Mouse (Mus musculus) lung, postnatal 36 days (tissue): ENCODE results near the gene Spout1.
A peak's percentile ranks its signal among the peaks of the same experiment; 100 is the strongest.
"Not testable (repeated sequence)": the region's sequence is repeated elsewhere in the genome, so short reads cannot be mapped to it uniquely, and the experiment has no call there.

Experiments
- DNase-seq: peaks from one replicate; pipeline ENCODE4 v3.0.0; 2022; ENCODE audit warnings: mixed read lengths

The Spout1 gene

DNA sequence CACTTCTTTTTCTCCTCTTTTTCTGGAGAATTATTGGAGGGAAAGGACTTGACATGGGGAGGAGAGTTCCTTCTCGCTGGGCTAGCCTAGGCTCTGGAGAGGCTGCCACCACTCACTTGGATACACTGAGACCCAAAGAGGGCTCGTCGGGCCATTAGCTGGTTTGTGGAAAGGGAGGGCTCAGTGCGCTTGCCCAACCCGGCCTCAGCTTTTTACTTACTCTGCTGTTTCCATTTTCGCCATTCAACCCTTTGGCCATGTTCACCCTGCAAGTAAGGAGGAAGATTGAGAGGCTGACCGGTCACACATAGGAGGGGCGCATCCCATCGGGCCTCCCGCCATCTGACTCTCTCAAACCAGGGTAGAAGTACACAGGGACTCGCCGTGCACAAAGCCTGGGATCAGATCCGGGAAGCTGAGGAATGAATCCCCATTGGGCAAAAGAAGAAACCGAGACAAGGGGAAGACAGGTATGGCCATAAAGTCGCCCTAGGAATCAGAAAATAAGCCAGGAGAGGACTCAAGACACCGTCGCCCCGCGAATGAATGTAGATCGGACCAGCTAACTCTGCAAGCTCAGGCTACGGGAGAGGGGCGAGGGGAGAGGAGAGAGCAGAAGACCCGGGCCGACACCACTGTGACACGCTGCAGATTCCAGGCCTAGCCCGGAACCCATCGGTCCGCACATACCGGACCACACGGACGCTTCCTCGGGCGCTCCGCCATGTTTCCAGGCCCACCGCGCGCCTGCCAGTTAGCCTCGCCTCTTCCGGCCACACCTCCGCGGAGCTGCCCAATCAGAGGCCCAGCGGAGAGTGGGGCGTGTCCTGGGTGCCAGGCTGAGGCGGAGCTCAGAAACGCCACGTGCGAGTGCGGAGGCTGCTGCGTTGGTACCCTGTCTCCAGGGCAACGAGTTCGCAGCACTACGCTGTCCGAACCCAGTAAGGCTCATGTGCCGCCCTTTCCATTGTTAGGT is at the start of gene Spout1:
Gene Spout1, minus strand, starts transcription at position 760 of the 976 bp plus-strand sequence.
- DNase-seq = peak; percentile 98

- no peak for DNase-seq
Measured at GRCm38 (mm10) chr2:30216293-30216692, 38.0 kb upstream of the Spout1 start.

DNA sequence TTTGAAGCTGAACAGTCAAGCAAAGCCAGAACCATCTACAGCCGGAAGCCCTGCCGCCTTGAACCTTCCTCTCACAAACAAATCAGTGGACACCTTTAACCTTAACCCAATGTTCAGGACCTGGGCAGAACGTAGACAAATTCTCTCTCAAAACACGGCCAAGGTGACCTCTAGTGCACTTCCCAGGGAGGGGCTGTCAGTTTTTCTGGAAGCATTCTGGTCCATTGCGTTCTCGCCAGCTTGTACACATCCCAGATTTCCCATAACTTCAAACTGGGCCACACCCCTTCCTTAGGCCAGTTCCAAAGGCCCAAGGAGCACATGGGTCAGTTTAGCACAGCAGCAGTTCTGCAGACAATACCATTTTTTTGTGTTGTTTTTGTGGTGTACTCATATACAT is 37.2 kb upstream of the Spout1 start:
- peak; percentile 69 for DNase-seq

DNA sequence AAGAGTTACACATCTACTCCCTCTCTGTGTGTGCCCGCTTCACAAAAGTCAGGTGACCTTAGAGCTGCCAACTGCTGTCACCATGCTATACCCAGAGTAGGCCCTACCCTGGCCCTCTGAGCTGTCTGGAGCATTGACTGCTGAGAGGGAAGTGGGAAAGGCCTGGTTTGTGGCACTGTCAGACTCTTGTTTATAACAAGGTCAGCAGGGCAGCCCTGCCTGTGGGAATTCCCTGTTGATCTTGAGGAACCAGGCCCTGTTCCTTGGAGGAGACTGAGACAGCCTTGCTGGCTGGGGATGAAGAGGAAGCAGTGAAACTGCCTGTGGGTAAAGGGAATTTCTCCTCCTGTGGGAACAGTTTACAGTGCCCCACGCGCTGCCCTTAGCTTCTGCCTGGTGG is 36.5 kb upstream of the Spout1 start:
- peak; percentile 72 for DNase-seq

- DNase-seq = peak; percentile 41
Measured at GRCm38 (mm10) chr2:30212951-30213350, 34.7 kb upstream of the Spout1 start.

DNA sequence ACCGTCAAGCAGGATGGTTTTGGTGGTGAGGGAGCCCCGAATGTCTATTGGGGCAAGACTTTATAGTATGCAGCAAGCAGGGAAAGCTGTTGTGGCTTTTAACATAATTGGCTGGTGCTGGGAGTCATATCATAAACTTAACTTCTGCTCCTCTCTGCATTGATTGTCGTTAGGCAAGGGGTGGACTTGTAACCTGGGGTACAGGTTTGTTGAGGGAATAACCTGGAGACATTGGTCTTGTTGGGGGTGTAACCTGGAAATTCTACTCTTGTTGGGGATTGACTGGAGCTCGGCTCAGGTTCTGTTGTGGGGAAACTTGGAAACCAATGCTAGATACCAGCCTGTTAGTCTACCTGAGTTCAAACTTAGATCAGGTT is 33.9 kb upstream of the Spout1 start:
- no peak for DNase-seq

DNA sequence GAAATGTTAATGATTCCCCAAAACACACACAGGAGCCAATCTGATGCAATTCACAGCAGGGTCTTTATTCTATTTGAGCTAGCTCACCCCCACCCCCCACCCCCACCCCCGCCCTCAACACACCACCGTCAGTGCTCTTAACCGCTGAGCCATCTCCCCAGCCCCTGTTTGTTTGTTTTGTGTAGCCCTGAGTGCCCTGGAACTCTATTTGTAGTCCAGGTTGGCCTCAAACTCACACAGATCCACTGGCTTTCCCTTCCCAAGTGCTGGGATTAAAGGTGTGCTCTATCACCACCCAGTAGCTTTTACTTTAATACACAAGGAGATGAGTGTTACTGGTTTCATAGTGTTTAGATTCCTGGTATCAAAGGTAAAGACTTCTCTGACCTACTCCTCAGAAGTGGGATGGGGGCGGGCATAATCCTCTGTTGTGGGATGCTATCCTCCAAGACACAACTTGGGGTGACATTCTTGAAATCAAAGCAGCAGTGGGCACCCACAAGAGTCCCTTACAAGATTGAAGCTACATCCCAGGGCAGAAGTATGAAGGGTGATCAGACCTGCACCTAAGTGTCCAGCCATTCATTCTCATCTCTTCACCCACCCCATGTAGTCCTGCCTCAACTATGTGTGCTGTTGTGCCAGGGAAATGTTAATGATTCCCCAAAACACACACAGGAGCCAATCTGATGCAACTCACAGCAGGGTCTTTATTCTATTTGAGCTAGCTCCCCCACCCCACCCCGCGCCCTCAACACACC is 33.3 kb upstream of the Spout1 start:
- no peak for DNase-seq

- DNase-seq = no peak
Measured at GRCm38 (mm10) chr2:30207886-30208285, 29.6 kb upstream of the Spout1 start.

DNA sequence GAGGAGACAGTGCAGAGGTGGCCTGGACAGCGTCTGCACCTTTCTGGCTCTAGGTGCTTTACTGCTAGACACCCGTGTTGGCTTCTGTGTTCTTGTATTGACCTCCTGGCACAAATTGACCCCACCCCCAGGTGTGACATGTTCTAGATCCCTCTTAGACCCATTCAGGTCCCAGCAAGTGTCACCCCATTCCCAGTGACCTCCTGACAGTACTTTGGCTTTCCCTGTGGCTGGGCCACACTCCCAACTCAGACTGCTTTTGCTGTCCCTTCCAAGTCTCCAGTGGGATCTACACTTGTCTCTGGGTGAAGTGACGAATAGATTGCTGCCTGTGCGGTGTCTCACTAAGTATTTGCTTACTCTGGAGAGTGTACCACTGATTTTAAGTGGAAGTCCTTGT is 29.1 kb upstream of the Spout1 start:
- no peak for DNase-seq

GRCm38 (mm10) chr2:30205629-30206357 is 27.5 kb upstream of the Spout1 start, which contains the start of gene Kyat1:
Gene Kyat1, minus strand, starts transcription at chr2:30205847.
- DNase-seq = peak; percentile 99

DNA sequence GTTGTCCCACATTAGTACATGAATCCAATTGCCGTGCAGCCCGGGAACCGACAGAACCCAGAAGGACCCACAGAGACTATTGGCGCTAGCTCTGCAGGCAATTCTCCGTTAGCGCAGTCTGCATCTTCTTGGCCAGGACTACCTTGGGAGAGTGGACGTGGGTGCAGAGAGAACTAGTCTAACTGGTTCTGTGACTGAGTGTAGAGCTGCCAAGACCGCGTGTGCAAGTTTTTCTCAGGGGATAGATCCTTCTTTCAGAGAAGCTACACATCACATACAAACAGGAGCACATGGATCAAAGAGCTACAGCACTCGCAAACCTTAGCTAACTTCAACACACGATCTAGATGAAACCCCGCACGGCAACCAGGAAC is 27.0 kb upstream of the Spout1 start:
- peak; percentile 68 for DNase-seq

DNA sequence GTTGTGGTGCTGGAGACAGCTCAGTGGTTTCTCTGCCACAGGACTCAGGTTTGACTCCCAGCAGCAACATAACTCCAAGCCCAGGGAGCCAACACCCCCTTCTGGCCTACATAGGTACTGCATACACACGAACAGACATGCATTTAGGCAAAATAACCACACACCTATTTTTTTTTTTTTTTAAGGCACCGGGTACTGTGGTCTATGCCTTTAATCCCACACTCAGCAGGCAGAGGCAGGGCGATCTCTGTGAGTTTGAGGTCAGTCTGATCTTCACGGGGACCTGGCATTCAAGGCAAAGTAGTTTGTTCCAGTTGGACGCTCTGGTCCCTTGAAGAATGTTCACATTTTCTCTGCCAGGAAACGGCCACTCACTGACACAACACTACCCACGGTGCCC is 25.2 kb upstream of the Spout1 start:
- DNase-seq = peak; percentile 51

- DNase-seq = no peak
Measured at GRCm38 (mm10) chr2:30200388-30200925, 22.2 kb upstream of the Spout1 start.

DNA sequence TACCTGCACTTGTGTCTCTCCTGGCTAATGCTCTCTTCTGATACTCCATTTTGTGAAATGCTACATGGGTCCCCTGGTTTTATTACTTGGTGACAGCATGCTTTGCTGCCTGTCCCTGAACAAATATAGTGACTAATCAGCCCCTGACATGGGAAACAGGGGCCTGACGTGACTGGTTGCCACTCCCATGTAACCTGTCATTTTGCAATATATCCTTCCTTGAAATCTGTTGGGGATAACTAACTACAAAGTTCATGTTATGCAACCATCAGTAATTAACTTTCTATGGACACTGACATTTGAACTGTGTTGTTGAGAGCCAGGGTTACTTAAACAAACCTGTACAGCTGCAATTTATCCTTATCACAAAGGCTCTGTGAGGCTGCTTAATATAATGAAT is 21.7 kb upstream of the Spout1 start:
- peak; percentile 57 for DNase-seq

DNA sequence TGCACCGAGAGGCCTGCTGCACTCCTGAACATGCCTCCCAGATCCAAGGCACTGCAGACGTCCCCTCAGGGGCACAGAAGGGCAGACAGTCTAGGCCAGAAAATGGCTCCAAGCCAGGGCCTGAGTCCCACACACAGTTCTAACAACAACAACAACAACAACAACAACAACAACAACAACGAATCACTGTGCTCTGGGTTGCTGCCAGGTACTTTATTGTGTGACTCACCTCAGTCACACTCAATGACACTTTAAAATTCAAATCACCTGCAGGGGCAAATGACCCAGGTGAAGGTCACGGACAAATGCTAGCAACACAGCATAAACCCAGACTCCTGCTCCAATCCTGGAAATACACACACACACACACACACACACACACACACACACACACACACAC is 19.8 kb upstream of the Spout1 start:
- DNase-seq = no peak

DNA sequence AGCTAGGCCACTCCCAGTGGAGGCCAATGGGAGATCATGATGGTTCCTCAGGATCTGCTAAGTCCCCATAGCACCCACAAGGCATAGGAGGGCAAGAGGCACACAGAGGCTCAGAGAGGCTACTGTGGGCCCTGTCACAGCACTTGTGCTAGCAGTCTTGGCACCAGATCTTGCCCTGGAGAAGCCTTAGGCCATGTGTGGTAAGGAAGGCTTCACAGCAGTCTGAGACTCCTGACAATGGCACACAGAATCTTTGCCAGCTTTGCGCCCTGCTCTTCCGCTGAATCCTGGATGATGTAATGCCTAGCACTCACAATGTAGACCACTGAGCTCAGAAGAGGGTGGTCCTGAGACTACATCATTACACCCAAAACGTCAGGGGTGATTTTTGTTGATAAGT is 16.4 kb upstream of the Spout1 start:
- no peak for DNase-seq

- no peak for DNase-seq
Measured at GRCm38 (mm10) chr2:30191790-30192580, 13.7 kb upstream of the Spout1 start.

GRCm38 (mm10) chr2:30185681-30186080 is 7.4 kb upstream of the Spout1 start:
- DNase-seq = no peak

- no peak for DNase-seq
Measured at GRCm38 (mm10) chr2:30185276-30185675, 7.0 kb upstream of the Spout1 start.

DNA sequence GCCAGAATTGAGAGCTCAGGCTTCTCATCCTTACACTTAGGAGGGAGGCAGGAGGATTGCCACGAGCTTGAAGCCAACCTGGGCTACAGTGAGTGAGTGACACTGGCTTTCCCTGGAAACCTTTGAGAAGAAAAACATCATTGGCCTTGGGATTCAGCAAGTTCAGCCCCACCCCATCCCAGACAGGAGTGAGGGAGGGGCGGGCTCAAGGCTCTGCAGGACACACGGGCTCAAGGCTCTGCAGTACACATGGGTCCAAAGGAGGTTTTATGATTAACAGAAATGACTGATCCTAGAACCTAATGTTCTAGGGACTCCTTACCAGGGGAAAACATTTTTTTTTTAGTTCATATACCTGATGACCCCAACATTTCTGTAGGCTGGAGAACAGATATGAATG is 5.5 kb upstream of the Spout1 start:
- DNase-seq = no peak

DNA sequence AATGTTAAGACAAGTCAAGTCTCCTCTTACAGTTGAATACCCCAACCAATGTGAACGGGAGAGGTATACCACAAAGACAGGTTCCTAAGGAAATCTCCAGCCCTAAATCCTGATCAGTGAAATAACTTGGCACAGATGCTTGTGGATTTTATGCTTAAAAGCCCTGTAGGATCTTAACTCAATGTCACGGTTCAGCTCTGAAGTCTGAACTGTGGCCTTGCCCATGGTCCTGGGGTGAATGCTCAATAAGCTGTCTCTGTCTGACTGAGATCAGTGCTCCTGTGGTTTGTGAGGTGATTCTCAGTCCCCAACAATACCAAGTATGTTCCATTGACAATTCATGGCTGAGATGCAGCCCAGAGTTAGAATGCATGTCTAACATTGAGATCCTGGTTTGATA is 4.2 kb upstream of the Spout1 start:
- no peak for DNase-seq

- not testable (repeated sequence) for DNase-seq
Measured at GRCm38 (mm10) chr2:30178711-30179110, 452 bp upstream of the Spout1 start.
